Mouse (Mus musculus) heart, embryonic 12.5 days (tissue): ENCODE measurements at regions not wholly inside any gene's neighbourhood (a gene's known extent, or its start where the extent isn't known, plus 50 kb on each side); places are given as distances from the start of the nearest gene placed in this dataset.

Source experiments
- ATAC-seq: fragments of 200-750 bp; cut with Nextera tagmentation; 2 replicates; pipeline ENCODE4 v1.8.0; 2017; ENCODE audit warnings: moderate TSS enrichment, moderate library complexity; ENCODE audit not compliant: insufficient number of reproducible peaks, low FRiP score
- H3K27ac ChIP-seq: fragments of 300-500 bp; sonication (generic); 2 replicates; pipeline ENCODE4 v1.5.1; 2016; ENCODE audit warnings: mild to moderate bottlenecking, moderate library complexity; ENCODE audit not compliant: poor library complexity, severe bottlenecking
- H3K27me3 ChIP-seq: fragments of 300-500 bp; sonication (generic); replicated peaks from 2 replicates; pipeline ENCODE4 v1.6.1; 2016; ENCODE audit warnings: mild to moderate bottlenecking, moderate library complexity
- H3K36me3 ChIP-seq: fragments of 300-500 bp; sonication (generic); 2 replicates; pipeline ENCODE4 v1.6.1; 2016; ENCODE audit warnings: mild to moderate bottlenecking, moderate library complexity
- H3K4me1 ChIP-seq: fragments of 300-500 bp; sonication (generic); replicated peaks from 2 replicates; pipeline ENCODE4 v1.6.1; 2016; ENCODE audit warnings: mild to moderate bottlenecking
- H3K4me2 ChIP-seq: fragments of 300-500 bp; sonication (generic); 2 replicates; pipeline ENCODE4 v1.6.1; 2016; ENCODE audit warnings: mild to moderate bottlenecking, moderate library complexity
- H3K4me3 ChIP-seq: fragments of 300-500 bp; sonication (generic); 2 replicates; pipeline ENCODE4 v1.5.1; 2016; ENCODE audit warnings: mild to moderate bottlenecking
- H3K9ac ChIP-seq: fragments of 300-500 bp; sonication (generic); 2 replicates; pipeline ENCODE4 v1.6.1; 2016; ENCODE audit warnings: mild to moderate bottlenecking, moderate library complexity
- H3K9me3 ChIP-seq: fragments of 300-500 bp; sonication (generic); replicated peaks from 2 replicates; pipeline ENCODE4 v1.6.1; 2016; ENCODE audit warnings: mild to moderate bottlenecking, moderate library complexity
- WGBS: fragments of 180-500 bp; shearing (Covaris S2); methylation state at CpG from one replicate; pipeline ENCODE4 v1.1.7; 2016; 5-methylcytosine and 5-hydroxymethylcytosine counted together

GRCm38 (mm10) chr9:86160316-86160715 lies 304.4 kb downstream of the Ube2cbp start:
- Histone ChIP-seq H3K36me3 (no peaks in the 10 kb centered on the region), H3K9ac (no peak overlapping the region), H3K27ac (no peak overlapping the region), H3K4me2 (no peak overlapping the region), H3K4me3 (no peak overlapping the region), H3K9me3 (no peaks in the 10 kb centered on the region), H3K4me1 (no peaks in the 10 kb centered on the region), H3K27me3 (no peaks in the 10 kb centered on the region)
- WGBS, result 90% methylated on average over 1 of the region's 1 CpGs
- no peak for ATAC-seq

DNA sequence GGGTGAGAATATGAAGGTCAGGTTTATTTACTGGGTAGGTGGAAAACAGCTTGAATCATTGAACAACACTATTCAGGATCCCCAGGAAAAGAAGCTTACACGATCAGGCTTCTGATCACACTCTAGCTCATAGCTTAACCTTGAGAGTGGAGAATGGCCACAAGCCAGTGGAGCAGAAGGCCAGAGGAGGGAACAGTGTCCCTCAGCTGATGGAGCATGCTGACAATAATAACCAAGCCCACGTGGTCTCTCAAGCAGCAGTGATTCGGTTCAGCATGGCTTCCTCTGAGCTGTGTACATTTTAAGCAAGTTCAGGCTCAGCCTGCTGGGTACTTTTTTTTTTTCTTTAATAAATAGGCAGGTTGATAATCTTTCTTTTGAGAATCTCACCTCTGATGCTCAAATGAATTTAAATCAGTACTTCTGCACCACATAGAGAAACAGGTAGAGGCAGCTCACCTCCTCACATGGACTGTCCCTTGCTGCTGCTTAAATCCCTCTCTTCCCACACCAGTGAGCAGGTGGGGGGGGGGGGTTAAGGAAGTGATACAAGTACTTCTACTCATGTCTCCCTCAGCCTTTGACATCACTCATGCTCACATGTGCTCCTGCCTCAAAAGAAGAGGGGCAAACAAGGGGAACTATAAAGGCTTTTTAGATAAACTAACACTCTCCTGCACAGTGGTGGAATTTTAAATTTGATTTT lies 298.2 kb downstream of the Ube2cbp start:
- H3K4me1 ChIP-seq, result no peaks in the 10 kb centered on the region
- 71% methylated on average over 3 of the region's 3 CpGs for WGBS
- no peaks in the 10 kb centered on the region for H3K27me3 ChIP-seq
- H3K4me2 ChIP-seq, result no peak overlapping the region
- H3K27ac ChIP-seq, result no peak overlapping the region
- no peak overlapping the region for H3K9ac ChIP-seq
- H3K4me3 ChIP-seq, result no peak overlapping the region
- no peaks in the 10 kb centered on the region for H3K36me3 ChIP-seq
- ATAC-seq, result no peak
- H3K9me3 ChIP-seq, result no peaks in the 10 kb centered on the region

DNA sequence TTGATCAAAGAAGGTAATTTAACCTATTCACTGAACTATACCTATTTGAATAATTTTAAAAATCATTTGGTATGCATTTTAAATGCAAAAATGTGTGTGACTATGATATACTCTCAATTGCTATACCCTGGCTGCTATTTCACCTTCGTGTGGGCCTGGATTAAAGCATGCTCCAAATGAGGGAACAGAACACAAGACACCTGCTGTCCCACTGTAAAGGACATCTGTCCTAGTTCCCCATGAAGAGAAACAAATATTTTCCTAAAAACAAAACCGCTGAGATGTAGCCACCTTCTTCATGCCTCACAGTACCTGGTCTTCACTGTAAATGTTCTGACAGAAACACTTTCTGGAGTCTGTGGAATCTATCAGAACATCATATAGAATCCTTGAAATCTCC lies 294.0 kb downstream of the Ube2cbp start:
- H3K4me3 ChIP-seq, result no peak overlapping the region
- H3K36me3 ChIP-seq, result no peaks in the 10 kb centered on the region

DNA sequence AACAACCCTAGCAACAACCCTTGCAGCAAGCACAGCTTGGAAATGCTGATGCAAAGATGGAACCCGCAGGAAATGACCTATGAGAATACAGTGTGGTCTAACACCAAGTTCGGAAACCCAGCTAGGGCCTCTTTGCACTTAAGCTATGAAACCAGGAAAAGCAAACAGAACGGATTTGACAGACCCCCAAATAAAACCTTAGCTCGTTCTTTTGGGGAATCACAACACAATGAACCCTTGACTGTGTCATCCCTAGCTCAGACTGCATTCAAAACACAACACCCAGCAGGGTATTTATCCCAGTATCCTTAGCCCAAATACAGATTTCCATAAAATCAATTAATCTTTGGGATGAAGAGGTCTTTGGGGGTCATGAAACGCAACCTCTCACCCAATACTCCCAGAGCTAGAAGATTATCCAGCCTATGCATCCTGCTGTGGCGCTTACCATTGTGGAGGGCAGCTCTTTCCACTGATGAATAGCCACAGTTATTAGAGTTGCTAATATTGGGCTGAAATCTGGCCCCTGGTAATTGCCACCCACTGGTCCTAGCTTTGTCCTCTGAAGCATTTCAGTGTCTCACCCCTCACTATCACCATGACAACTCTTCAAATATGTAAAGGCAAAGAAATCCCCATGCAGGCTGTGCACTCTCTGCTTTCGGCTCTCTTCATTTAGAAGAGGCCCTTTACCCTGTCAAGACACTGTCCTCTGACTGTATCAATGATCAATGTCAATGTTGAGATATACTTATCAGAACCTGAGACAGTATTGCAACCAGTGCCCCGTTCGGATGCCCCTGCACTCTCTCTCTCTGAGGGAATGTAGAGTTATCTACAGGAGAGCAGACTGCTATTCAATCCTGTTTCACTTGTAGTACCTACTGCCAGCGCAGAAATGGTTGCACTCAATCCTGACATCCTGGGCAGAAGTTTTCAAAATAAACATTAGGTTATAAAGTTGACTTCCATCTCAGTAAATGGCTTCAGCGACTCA lies 277.7 kb downstream of the Ube2cbp start:
- ATAC-seq, result no peak
- H3K27me3 ChIP-seq, result no peaks in the 10 kb centered on the region
- H3K9me3 ChIP-seq, result no peaks in the 10 kb centered on the region
- H3K9ac ChIP-seq, result no peak overlapping the region
- H3K4me3 ChIP-seq, result no peak overlapping the region
- WGBS, result 70% methylated on average over 11 of the region's 11 CpGs
- H3K4me1 ChIP-seq, result no peaks in the 10 kb centered on the region
- no peak overlapping the region for H3K4me2 ChIP-seq
- H3K27ac ChIP-seq, result no peak overlapping the region
- no peaks in the 10 kb centered on the region for H3K36me3 ChIP-seq

More for the DNA sequence above, 294.0 kb downstream of the Ube2cbp start:
- Histone ChIP-seq H3K27ac (no peak overlapping the region), H3K9ac (no peak overlapping the region), H3K4me2 (no peak overlapping the region), H3K27me3 (no peaks in the 10 kb centered on the region), H3K4me1 (no peaks in the 10 kb centered on the region), H3K9me3 (no peaks in the 10 kb centered on the region)
- 72% methylated on average over 2 of the region's 2 CpGs for WGBS
- no peak for ATAC-seq

DNA sequence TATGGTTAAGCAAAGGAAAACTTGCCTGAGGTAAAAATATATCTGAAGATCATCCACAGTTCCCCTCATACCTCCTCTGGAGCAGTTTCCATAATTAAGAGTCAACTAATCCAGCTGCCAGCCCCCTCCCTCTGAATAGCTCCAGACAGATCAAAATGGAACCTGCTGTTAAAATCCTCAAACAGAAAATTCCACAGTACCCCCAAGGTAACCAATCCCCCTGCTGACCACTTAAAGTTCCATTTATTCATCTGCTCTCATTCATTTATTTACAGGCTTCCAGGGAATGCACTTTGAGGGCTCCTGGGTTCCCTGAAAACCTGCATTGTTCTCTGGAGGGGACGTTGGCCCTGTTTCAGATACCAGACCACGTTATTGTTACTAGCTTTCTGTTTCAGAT lies 275.9 kb downstream of the Ube2cbp start:
- Histone ChIP-seq H3K4me3 (no peak overlapping the region), H3K36me3 (no peaks in the 10 kb centered on the region), H3K4me1 (no peaks in the 10 kb centered on the region), H3K27me3 (no peaks in the 10 kb centered on the region), H3K9me3 (no peaks in the 10 kb centered on the region), H3K4me2 (no peak overlapping the region), H3K27ac (no peak overlapping the region), H3K9ac (no peak overlapping the region)
- 38% methylated on average over 2 of the region's 2 CpGs for WGBS
- no peak for ATAC-seq

DNA sequence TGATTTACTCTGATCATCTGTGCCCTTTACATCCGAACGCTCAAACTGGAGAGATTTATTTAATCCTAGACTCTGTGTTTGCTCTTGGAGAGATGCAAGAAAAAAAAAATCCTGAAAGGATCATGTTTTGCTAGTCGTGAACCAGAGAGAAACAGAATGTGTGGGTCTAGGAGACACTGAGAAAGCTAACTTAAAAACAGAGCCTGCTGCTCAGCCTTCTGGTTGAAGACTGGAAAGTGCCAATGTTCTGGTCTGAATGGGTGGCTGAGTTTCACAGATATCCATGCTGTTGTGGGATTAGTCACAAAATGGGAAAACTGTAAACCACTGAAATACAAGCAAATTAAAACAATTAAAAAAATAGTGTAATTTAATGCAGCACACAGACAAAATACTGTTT lies 259.7 kb downstream of the Ube2cbp start:
- H3K4me3 ChIP-seq, result no peak overlapping the region
- H3K4me2 ChIP-seq, result no peak overlapping the region
- 75% methylated on average over 3 of the region's 3 CpGs for WGBS
- no peak for ATAC-seq
- no peak overlapping the region for H3K27ac ChIP-seq
- H3K4me1 ChIP-seq, result no peaks in the 10 kb centered on the region
- H3K9me3 ChIP-seq, result 0 out of 2 replicates have a peak, but pooled peaks cover 3% of the 10 kb centered on the region
- H3K36me3 ChIP-seq, result no peaks in the 10 kb centered on the region
- H3K27me3 ChIP-seq, result no peaks in the 10 kb centered on the region
- no peak overlapping the region for H3K9ac ChIP-seq

DNA sequence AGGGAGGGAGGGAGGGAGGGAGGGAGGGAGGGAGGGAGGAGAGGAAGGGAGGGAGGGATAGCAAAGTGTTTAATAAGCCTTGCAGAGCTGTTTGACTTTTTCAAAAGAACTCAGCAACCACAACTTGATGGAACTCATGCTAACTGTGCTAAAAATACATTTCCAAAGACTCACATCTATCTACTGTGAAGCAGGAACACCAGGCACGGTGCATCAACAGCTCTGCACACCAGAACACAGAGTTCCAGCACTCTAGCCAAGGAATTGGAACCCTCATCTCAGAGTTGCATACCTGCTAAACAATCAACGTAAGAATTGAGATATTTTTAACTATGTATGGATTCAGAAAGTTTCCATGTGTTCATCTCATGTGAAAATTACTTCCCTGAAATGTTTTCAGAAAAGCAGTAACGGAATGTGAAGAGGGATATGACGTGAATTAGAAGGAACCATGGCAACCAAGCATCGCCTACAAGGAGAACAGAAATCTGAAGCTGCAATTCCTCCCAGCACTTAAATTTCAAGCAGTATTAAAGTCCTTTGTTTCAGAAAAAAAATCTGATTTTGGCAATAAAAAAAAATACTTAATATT lies 256.3 kb downstream of the Ube2cbp start:
- Histone ChIP-seq H3K9me3 (0 out of 2 replicates have a peak, but pooled peaks cover 3% of the 10 kb centered on the region), H3K9ac (no peak overlapping the region), H3K36me3 (no peaks in the 10 kb centered on the region), H3K4me1 (no peaks in the 10 kb centered on the region), H3K27me3 (no peaks in the 10 kb centered on the region), H3K4me2 (no peak overlapping the region), H3K4me3 (no peak overlapping the region), H3K27ac (no peak overlapping the region)
- ATAC-seq, result no peak
- WGBS, result 73% methylated on average over 5 of the region's 5 CpGs

GRCm38 (mm10) chr9:86211267-86211666 lies 253.5 kb downstream of the Ube2cbp start:
- ATAC-seq, result no peak
- H3K36me3 ChIP-seq, result no peaks in the 10 kb centered on the region
- WGBS, result 75% methylated on average over 3 of the region's 3 CpGs

DNA sequence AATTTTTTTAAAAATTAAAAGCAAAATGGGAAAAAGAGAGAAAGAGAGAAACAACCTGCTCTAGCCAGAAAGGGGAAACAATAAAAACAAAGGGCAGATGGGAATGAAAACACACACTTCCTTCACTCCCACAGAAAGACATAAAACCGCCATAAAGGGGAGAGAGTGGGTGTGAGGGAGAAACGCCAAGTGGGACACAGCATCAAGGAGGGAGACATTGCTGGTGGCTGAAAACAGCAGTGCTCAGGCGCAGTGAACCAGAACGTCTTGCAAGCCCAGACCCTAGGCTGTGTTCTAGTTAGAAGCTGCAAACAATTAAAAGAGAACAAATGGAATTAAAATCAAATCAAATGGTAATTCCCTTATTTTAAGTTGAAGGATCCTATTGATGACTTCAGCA lies 245.1 kb downstream of the Ube2cbp start:
- H3K9ac ChIP-seq, result no peak overlapping the region
- 75% methylated on average over 4 of the region's 4 CpGs for WGBS
- no peak overlapping the region for H3K4me2 ChIP-seq
- H3K36me3 ChIP-seq, result no peaks in the 10 kb centered on the region
- H3K27ac ChIP-seq, result no peak overlapping the region
- no peak for ATAC-seq
- H3K27me3 ChIP-seq, result no peaks in the 10 kb centered on the region
- H3K4me1 ChIP-seq, result no peaks in the 10 kb centered on the region
- no peak overlapping the region for H3K4me3 ChIP-seq
- 0 out of 2 replicates have a peak, but pooled peaks cover 3% of the 10 kb centered on the region for H3K9me3 ChIP-seq

More at GRCm38 (mm10) chr9:86211267-86211666, 253.5 kb downstream of the Ube2cbp start:
- Histone ChIP-seq H3K4me1 (no peaks in the 10 kb centered on the region), H3K4me3 (no peak overlapping the region), H3K4me2 (no peak overlapping the region), H3K9ac (no peak overlapping the region), H3K27me3 (no peaks in the 10 kb centered on the region), H3K27ac (no peak overlapping the region), H3K9me3 (0 out of 2 replicates have a peak, but pooled peaks cover under 1% of the 10 kb centered on the region)

DNA sequence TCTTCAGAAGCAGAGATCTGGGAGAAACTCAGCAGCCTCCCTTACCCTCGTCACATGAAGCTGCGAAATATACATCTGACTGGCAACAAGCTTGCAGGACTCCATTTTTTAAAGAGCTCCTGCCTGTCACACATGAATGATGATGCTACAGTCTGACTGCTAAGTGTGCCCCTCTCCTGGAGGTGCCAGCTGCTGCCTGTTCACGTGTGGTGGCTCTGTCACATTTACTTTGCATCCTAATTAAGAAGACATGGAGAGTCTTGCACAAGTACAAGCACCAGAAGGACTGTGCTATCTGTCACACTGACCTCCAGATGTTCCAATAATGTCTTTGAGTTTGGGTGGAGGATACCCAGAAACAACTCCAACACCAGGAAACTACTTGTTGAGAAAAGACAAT lies 240.2 kb downstream of the Ube2cbp start:
- no peak overlapping the region for H3K4me2 ChIP-seq
- H3K9ac ChIP-seq, result no peak overlapping the region
- WGBS, result 61% methylated on average over 3 of the region's 3 CpGs
- no peaks in the 10 kb centered on the region for H3K36me3 ChIP-seq
- H3K27ac ChIP-seq, result no peak overlapping the region
- no peaks in the 10 kb centered on the region for H3K27me3 ChIP-seq
- no peak for ATAC-seq
- no peaks in the 10 kb centered on the region for H3K9me3 ChIP-seq
- no peaks in the 10 kb centered on the region for H3K4me1 ChIP-seq
- H3K4me3 ChIP-seq, result no peak overlapping the region
